In genomic region chr2:72637881-72638620, GRCm38 (mm10) we compare ENCODE assay signal across 10 mouse cellular contexts.
DNase-seq lines count a peak whose midpoint lies in the region; ATAC-seq and TF ChIP-seq lines count a peak whose summit lies in the region.
"Had no signal": no experiment of that assay in that cellular context is flagged by ENCODE, and none has a peak within 500 bp of the region (broad histone marks: within the 10 kb centered on the region; RNA-seq: fewer than 3 reads in every experiment).

No protein-coding gene starts in this region.

- H3K4me1 ChIP-seq in lung, embryonic 14.5 days (ENCODE audit: insufficient read depth), result no peaks in the 10 kb centered on the region
- peaks cover 4% of the 10 kb centered on the region; the same call in 1 of the 2 replicates for H3K4me1 ChIP-seq in embryonic facial prominence, embryonic 14.5 days (ENCODE audit: control insufficient read depth, insufficient read depth, low read length)

- ATAC-seq in CD4-positive, CD25-positive, alpha-beta regulatory T cell, adult 4 months, result no peak
- no peak for ATAC-seq in lung, embryonic 14.5 days (ENCODE audit: insufficient read depth)
- ATAC-seq in embryonic facial prominence, embryonic 14.5 days (ENCODE audit: low read depth), result peak; percentile 57

- H3K9ac ChIP-seq in lung, embryonic 14.5 days, result no peak overlapping the region
- H3K9ac ChIP-seq in embryonic facial prominence, embryonic 14.5 days (ENCODE audit: low read depth, low read length), result no peak overlapping the region

- H3K9me3 ChIP-seq in lung, embryonic 14.5 days (ENCODE audit: low read depth, low read length), result no peaks in the 10 kb centered on the region; the same call in 1 of the 2 replicates
- 0 out of 2 replicates have a peak, but pooled peaks cover 7% of the 10 kb centered on the region for H3K9me3 ChIP-seq in embryonic facial prominence, embryonic 14.5 days (ENCODE audit: control insufficient read depth, low read length)

- peak; percentile 3 for DNase-seq in CD4-positive, CD25-positive, alpha-beta regulatory T cell, adult 2 months (ENCODE audit: low read depth, low spot score)
- peak; percentile 66 for DNase-seq in lung, embryonic 14.5 days
- DNase-seq in lung, postnatal 25 days (ENCODE audit: low spot score), result no peak
- peak; percentile 69 for DNase-seq in embryonic facial prominence, embryonic 14.5 days (ENCODE audit: low spot score)
- peak; percentile 69 for DNase-seq in retina, embryonic 14.5 days (ENCODE audit: low spot score)
- DNase-seq in spleen, adult 12 weeks (ENCODE audit: low spot score), result no peak
- no peak for DNase-seq in adrenal gland, postnatal 10 days
- DNase-seq: kidney, postnatal 25 days; thymus, postnatal 4 days had no signal

- H3K27ac ChIP-seq in lung, embryonic 14.5 days (ENCODE audit: low read depth), result no peak overlapping the region
- H3K27ac ChIP-seq in embryonic facial prominence, embryonic 14.5 days (replicated peaks; ENCODE audit: low read depth, low read length), result no peak overlapping the region

- H3K36me3 ChIP-seq in lung, embryonic 14.5 days (ENCODE audit: insufficient read depth), result no peaks in the 10 kb centered on the region
- no peaks in the 10 kb centered on the region for H3K36me3 ChIP-seq in embryonic facial prominence, embryonic 14.5 days (ENCODE audit: control insufficient read depth, insufficient read depth, low read length)

- H3K27me3 ChIP-seq in lung, embryonic 14.5 days (ENCODE audit: insufficient read depth, low read length), result no peaks in the 10 kb centered on the region
- H3K27me3 ChIP-seq in embryonic facial prominence, embryonic 14.5 days (replicated peaks; ENCODE audit: control insufficient read depth, insufficient read depth, low read length), result no peaks in the 10 kb centered on the region

- peak; percentile 28 for TF ChIP-seq CTCF in lung, embryonic 14.5 days (IDR thresholded peaks at IDR 0.05; ENCODE audit: low read depth)

- H3K4me3 ChIP-seq in lung, embryonic 14.5 days (ENCODE audit: low read depth, low read length), result no peak overlapping the region
- no peak overlapping the region for H3K4me3 ChIP-seq in embryonic facial prominence, embryonic 14.5 days (ENCODE audit: low read depth, low read length)

- 48% methylated on average over 9 of the region's 9 CpGs for WGBS in lung, embryonic 14.5 days
- 51% methylated on average over 9 of the region's 9 CpGs for WGBS in embryonic facial prominence, embryonic 14.5 days

- no peak overlapping the region for H3K4me2 ChIP-seq in lung, embryonic 14.5 days
- no peak overlapping the region for H3K4me2 ChIP-seq in embryonic facial prominence, embryonic 14.5 days (ENCODE audit: low read depth, low read length)

Comparison
In these comparisons a context has a peak if more than half of its experiments do, and no peak if none do; other contexts are left out.
1. DNase-seq: peak in CD4-positive, CD25-positive, alpha-beta regulatory T cell, adult 2 months (single experiment), lung, embryonic 14.5 days (single experiment), embryonic facial prominence, embryonic 14.5 days (single experiment) and retina, embryonic 14.5 days (single experiment); none in lung, postnatal 25 days (single experiment), spleen, adult 12 weeks (single experiment) and adrenal gland, postnatal 10 days (single experiment).